Mouse (Mus musculus) ES-Bruce4 (cell line): ENCODE measurements around the gene Map7d1. TPM values are rescaled to one million over a fixed set of nuclear protein-coding genes. Genes with fewer than 3 reads are reported as not detected.

ENCODE experiments used
- H3K27ac ChIP-seq: 2 replicates; pipeline ENCODE4 v1.5.1; 2012; ENCODE audit warnings: low read length, inconsistent platforms; ENCODE audit not compliant: insufficient read depth
- H3K27me3 ChIP-seq: 2 replicates; pipeline ENCODE4 v1.6.1; 2012; ENCODE audit warnings: mild to moderate bottlenecking, low read length, inconsistent platforms; ENCODE audit not compliant: control insufficient read depth, poor library complexity, insufficient read depth, severe bottlenecking
- H3K36me3 ChIP-seq: 2 replicates; pipeline ENCODE4 v1.6.1; 2012; ENCODE audit warnings: inconsistent platforms, mild to moderate bottlenecking, low read length, moderate library complexity; ENCODE audit not compliant: control insufficient read depth, poor library complexity, insufficient read depth, severe bottlenecking
- H3K4me1 ChIP-seq: one replicate; pipeline ENCODE4 v1.8.1; 2011; ENCODE audit warnings: low read length; ENCODE audit not compliant: control insufficient read depth, insufficient read depth
- H3K4me3 ChIP-seq: 2 replicates; pipeline ENCODE4 v1.5.1; 2011; ENCODE audit warnings: low read depth, mild to moderate bottlenecking, low read length
- H3K9ac ChIP-seq: 2 replicates; pipeline ENCODE4 v1.6.1; 2012; ENCODE audit warnings: low read depth, mild to moderate bottlenecking, inconsistent platforms; ENCODE audit not compliant: poor library complexity, severe bottlenecking
- H3K9me3 ChIP-seq: replicated peaks from 2 replicates; pipeline ENCODE4 v1.6.1; 2012; ENCODE audit warnings: mild to moderate bottlenecking, low read length, inconsistent platforms; ENCODE audit not compliant: control insufficient read depth, poor library complexity, insufficient read depth, severe bottlenecking
- CTCF ChIP-seq: IDR thresholded peaks from one replicate; pipeline ENCODE4 v1.8.1; 2011; ENCODE audit warnings: low read depth, low read length
- EP300 ChIP-seq: IDR thresholded peaks from 2 replicates; pipeline ENCODE4 v1.6.1; 2011; ENCODE audit warnings: low read depth, low read length; ENCODE audit not compliant: insufficient read depth
- POLR2A ChIP-seq: IDR thresholded peaks from one replicate; pipeline ENCODE4 v1.8.1; 2011; ENCODE audit warnings: low read length; ENCODE audit not compliant: insufficient read depth
- polyA plus RNA-seq: library from polyadenylated mRNA; stranded (reverse); fragments of >200 nt; gene quantifications from 2 replicates; pipeline ENCODE4 v1.2.4, GENCODE M21; 2011; ENCODE audit warnings: low read depth; ENCODE audit not compliant: missing spikeins, insufficient read depth, insufficient read length

Gene Map7d1
- polyA plus RNA-seq, 1 experiment, result 29.0 TPM

DNA sequence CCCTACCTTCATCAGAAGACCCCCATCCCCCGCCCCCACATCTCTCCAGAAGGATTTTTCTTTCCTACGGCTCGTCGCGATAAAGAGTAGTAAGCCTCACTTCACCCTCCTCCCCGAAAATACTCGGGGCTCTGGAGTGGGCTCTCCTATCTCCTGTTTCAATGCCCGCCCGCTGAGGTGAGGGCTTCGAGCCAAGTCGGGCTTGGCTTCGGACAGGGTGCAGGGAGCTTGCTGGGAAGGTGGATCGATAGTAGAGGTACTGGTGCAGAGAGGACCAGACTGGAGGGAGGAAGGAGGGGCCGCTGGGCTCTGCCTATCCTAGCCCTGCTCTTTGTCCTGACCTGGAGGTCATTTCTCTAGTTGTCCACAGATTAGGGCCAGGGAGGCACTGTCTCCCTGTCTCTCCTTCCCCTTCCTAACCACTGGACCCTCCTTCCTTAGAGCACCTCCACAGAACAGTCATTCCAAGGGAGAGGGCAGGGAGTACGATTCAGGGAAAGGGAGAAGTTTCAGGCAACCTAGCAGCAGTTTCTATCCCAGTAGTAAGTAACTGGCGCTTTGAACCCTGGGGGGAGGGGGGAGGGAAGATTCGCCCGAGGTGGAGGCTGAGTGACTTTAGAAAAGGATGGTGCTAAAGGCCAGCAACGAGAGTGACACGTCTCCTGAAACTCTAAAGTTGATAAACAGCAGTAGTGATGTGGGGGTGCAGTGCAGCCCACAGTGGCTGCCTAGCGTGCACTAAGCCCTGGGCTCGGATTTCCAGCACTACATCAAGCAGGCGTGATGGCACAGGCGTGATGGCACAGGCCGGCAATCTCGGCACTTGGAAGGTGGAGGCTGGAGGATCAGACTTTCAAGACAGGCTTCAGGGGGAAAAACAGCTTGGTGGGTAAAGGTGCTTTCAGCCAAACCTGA, 1.1 kb upstream of the Map7d1 start:
- H3K4me3 ChIP-seq, result peak overlapping the region; percentile 91
- no peak overlapping the region for H3K27ac ChIP-seq
- no peaks in the 10 kb centered on the region for H3K36me3 ChIP-seq
- H3K9me3 ChIP-seq, result no peaks in the 10 kb centered on the region
- no peak for TF ChIP-seq EP300
- TF ChIP-seq CTCF, result no peak
- H3K4me1 ChIP-seq, result peaks cover 10% of the 10 kb centered on the region
- no peaks in the 10 kb centered on the region for H3K27me3 ChIP-seq
- H3K9ac ChIP-seq, result peak overlapping the region; percentile 91

DNA sequence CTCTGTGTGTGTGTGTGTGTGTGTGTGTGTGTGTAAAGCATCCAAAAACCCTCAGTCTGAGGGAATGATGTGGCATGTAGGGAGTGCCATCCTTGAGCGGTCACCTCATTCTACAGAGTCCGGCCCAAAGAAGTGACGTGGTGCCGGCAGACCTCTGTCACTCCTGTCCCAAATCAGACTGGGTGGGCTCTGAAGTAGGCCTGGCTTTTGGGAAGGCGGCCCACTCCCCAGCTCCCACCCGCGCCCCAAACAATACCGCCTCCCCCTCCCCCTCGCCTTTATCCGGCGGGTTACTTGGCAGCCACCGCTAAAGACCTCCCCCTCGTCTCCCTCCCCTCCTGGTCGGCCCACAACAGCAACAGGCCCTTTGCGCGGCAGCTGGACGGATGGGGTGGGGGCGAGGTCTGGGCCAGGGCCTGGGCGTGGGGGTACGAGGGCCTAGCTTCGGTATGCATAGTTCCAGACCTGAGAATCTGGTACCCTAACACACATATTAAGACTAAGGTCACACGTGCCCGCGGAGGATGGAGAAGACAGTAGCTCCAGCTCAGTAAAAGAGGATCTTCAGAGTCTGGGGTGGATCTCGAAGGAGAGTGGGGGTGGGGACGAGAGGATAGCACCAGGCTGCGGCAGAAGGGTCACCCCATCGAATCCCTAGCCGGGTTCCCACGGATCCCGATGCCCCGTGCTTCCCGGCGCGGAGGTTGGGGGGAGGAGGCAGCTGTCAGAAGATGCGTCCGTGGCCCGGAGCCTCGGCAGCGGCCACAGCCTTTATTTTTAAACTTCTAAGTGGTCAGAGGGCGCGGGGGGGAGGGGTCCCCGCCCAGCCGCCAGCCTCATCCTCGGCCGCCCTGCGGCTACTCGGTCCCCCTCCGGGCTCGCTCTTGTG, 786 bp downstream of the Map7d1 start:
- peak overlapping the region; percentile 91 for H3K9ac ChIP-seq
- H3K27ac ChIP-seq, result no peak overlapping the region
- H3K4me3 ChIP-seq, result peak overlapping the region; percentile 91
- TF ChIP-seq POLR2A (no peak), CTCF (no peak), EP300 (no peak)
- no peaks in the 10 kb centered on the region for H3K9me3 ChIP-seq
- no peaks in the 10 kb centered on the region for H3K27me3 ChIP-seq
- no peaks in the 10 kb centered on the region for H3K36me3 ChIP-seq
- peaks cover 16% of the 10 kb centered on the region for H3K4me1 ChIP-seq

DNA sequence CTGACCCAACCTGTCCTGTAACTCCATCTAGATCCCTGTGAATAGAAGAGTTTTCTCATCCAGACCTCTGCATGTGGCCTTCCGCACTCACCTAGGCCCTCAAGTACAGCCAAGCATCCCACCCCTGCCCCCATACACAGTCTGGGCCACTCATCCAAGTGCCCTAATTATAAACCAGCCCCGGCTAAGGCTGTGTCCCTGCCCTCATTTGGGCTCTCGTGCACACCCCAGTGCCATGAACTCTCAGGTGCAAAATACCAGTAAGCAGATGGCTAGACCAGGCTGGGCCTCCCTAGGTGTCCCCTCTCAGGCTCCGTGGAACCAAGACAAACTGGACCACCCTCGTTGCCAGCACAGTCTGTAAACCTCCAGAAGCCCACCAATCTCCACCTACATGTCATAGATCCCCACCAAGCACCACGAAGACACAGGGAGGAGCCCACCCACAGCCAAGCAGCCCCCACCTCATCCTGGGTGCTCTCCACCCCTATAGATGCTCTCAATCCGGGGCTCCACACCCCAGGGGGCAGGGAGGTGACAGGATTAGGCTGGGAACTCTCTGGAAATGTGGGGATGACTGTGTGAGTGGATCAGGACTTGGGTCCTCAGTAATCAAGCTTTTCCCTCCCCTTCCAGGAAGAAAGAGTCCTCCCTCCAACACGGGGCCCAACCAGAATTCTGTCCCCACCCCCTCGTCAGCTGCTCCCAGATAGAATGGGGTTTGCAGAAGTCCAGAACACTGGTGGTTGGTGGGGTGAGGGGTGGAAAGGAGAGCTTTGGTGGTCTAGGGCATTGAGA, 1.6 kb downstream of the Map7d1 start:
- peak overlapping the region; percentile 91 for H3K4me3 ChIP-seq
- H3K9me3 ChIP-seq, result no peaks in the 10 kb centered on the region
- peaks cover 16% of the 10 kb centered on the region for H3K4me1 ChIP-seq
- H3K9ac ChIP-seq, result no peak overlapping the region
- no peak overlapping the region for H3K27ac ChIP-seq
- TF ChIP-seq POLR2A (no peak), EP300 (no peak), CTCF (no peak)
- no peaks in the 10 kb centered on the region for H3K36me3 ChIP-seq
- no peaks in the 10 kb centered on the region for H3K27me3 ChIP-seq

DNA sequence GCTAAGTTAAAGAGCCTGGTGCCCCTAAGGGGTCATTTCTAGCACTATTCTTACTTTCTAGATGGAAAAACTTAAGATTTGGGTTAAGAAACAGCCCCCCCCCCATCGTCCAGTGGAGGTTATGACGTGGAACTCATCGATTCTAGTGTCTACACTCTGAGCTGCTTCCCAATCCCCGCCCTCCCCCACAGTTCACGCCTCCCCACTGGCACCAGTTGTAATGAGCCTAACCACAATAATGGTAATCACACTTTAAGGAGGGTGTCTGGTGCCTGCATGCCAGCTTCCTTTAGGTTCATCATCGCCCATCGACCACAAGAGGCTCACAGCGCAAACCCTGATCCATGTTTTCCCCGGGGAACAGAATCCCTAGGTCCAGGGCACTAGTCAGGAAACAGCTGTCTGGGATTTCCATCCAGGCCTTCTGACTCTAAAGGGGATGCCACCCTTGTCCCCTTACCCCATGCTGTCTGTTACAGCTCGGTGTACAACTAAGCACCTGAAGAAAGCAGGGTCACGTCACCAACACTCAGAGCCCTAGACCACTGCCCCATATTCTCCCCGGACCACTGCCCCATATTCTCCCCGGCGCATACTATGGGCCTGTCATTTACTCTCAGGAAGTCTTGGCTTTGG, 2.4 kb downstream of the Map7d1 start:
- H3K9me3 ChIP-seq, result no peaks in the 10 kb centered on the region
- no peak overlapping the region for H3K4me3 ChIP-seq
- TF ChIP-seq CTCF (no peak), EP300 (no peak), POLR2A (no peak)
- H3K36me3 ChIP-seq, result no peaks in the 10 kb centered on the region
- no peak overlapping the region for H3K9ac ChIP-seq
- H3K27ac ChIP-seq, result no peak overlapping the region
- H3K27me3 ChIP-seq, result no peaks in the 10 kb centered on the region
- H3K4me1 ChIP-seq, result peaks cover 14% of the 10 kb centered on the region

DNA sequence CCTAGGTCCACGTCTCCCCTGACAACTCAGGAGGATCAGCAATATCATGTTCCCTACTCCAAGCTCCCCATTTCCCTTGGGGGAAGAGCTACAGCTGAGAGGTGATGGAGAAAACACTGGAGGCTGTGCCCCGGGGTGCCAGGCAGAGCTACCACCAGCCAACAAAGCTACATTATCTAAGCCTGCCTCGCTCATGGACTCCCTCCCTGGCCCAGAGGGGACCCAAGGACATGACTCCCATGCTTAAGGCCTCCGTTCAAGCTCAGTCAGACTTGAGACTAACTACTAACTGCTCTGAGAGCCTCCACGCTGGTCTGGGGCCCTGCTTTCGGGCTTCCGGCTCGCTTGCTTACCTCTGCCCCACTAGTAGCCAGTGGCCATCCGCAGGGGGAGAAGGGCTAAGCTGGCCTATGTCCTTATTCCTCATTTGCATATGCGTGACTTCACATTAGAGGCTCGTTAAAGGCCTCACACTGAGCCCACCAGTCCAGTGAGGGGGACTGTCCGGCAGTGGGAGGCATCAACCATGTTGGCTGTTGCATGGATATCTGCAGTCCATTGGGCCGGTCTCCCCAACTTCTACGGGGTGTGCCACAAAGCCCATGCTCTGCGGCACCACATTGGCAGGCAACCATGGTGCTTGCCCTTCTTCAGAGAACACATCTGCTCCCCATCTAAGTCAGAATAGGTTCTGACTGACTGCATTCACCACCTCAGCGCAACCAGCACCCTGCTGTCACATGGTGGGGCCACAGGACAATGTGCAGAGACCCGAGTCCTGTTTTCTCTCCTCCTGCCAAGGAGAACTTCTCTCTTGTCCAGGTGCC, 3.5 kb downstream of the Map7d1 start:
- TF ChIP-seq POLR2A, result no peak
- TF ChIP-seq CTCF, result no peak
- no peak for TF ChIP-seq EP300

More for the DNA sequence above, 3.5 kb downstream of the Map7d1 start:
- Histone ChIP-seq H3K27me3 (no peaks in the 10 kb centered on the region), H3K4me3 (no peak overlapping the region), H3K36me3 (no peaks in the 10 kb centered on the region), H3K4me1 (peaks cover 16% of the 10 kb centered on the region), H3K27ac (no peak overlapping the region), H3K9me3 (no peaks in the 10 kb centered on the region), H3K9ac (no peak overlapping the region)
